Mouse (Mus musculus) midbrain, embryonic 15.5 days (tissue): ENCODE results near the gene Mars. TPM values are rescaled to one million over a fixed set of nuclear protein-coding genes. Genes with fewer than 3 reads are reported as not detected.

Experiments used
- ATAC-seq: fragments of 200-750 bp; cut with Nextera tagmentation; replicated peaks from 2 replicates; pipeline ENCODE4 v1.8.0; 2017; ENCODE audit warnings: moderate TSS enrichment
- H3K27ac ChIP-seq: fragments of 300-500 bp; sonication (generic); 2 replicates; pipeline ENCODE4 v1.5.1; 2015; ENCODE audit warnings: mild to moderate bottlenecking, inconsistent platforms
- H3K27me3 ChIP-seq: fragments of 300-500 bp; sonication (generic); replicated peaks from 2 replicates; pipeline ENCODE4 v1.6.1; 2015; ENCODE audit warnings: inconsistent platforms
- H3K36me3 ChIP-seq: fragments of 300-500 bp; sonication (generic); replicated peaks from 2 replicates; pipeline ENCODE4 v1.6.1; 2015; ENCODE audit warnings: inconsistent platforms
- H3K4me1 ChIP-seq: fragments of 300-500 bp; sonication (generic); 2 replicates; pipeline ENCODE4 v1.6.1; 2015; ENCODE audit warnings: inconsistent platforms
- H3K4me2 ChIP-seq: fragments of 300-500 bp; sonication (generic); 2 replicates; pipeline ENCODE4 v1.6.1; 2015; ENCODE audit warnings: inconsistent platforms, mild to moderate bottlenecking, moderate library complexity
- H3K4me3 ChIP-seq: fragments of 300-500 bp; sonication (generic); 2 replicates; pipeline ENCODE4 v1.5.1; 2015; ENCODE audit warnings: mild to moderate bottlenecking, inconsistent platforms
- H3K9ac ChIP-seq: fragments of 300-500 bp; sonication (generic); 2 replicates; pipeline ENCODE4 v1.6.1; 2015; ENCODE audit warnings: mild to moderate bottlenecking, inconsistent platforms
- H3K9me3 ChIP-seq: fragments of 300-500 bp; sonication (generic); 2 replicates; pipeline ENCODE4 v1.6.1; 2016; ENCODE audit warnings: inconsistent platforms
- WGBS: fragments of 180-500 bp; shearing (Covaris S2); methylation state at CpG from one replicate; pipeline ENCODE4 v1.1.7; 2015; ENCODE audit warnings: mixed read lengths; 5-methylcytosine and 5-hydroxymethylcytosine counted together
- polyA plus RNA-seq: library from polyadenylated mRNA; unstranded; fragments of >200 nt; fragmentation: Nextera tagmentation; extraction: Ambion mirVana; gene quantifications from 2 replicates; pipeline ENCODE4 v1.2.1, GENCODE M21; 2015

Mars gene
- polyA plus RNA-seq, 1 experiment from 2014 or later = 123 TPM

DNA sequence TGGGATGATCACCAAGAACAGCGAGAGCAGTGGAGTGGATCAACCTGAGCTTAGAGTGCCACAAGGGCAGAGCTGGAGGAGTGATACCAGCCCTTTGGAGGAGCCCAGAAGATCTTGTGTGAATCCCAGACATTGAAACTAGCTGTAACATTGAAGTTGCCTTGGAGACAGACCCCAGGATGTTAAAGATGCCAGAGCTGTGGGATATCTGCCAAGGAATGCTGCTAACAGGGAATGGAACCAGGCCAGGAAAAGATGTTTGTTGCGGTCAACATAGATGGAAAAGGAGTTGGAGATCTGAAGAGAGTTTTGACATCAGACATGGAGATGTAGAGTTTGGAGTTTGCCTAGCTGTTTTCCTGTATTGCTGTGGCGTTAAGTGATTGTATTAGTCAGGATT is 34.6 kb upstream of the Mars start:
- H3K9me3 ChIP-seq = no peaks in the 10 kb centered on the region
- H3K9ac ChIP-seq = no peak overlapping the region
- ATAC-seq = no peak
- H3K36me3 ChIP-seq = no peaks in the 10 kb centered on the region
- H3K4me1 ChIP-seq = peaks cover 20% of the 10 kb centered on the region
- no peak overlapping the region for H3K4me3 ChIP-seq
- H3K4me2 ChIP-seq = no peak overlapping the region
- H3K27me3 ChIP-seq = peaks cover 13% of the 10 kb centered on the region
- H3K27ac ChIP-seq = no peak overlapping the region
- 87% methylated on average over 3 of the region's 3 CpGs for WGBS

DNA sequence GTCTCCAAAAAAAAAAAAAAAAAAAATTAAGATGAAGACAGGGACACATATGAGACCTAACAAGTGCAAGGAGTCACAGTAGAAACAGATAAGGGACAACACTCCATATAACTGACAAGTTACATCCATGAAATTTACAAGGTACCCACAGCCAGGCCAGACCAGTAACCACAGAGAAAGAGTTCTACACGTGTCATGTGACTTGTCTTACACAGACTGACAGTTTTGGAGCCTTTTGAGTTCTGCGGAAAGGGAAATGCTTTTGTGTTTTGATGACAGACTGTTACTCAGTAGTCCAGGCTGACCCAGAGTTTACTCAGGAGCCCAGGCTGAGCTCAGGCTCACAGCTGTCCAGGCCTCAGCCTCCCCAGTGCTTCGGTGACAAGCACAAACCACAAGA is 31.4 kb upstream of the Mars start:
- Histone ChIP-seq H3K4me2 (no peak overlapping the region), H3K4me1 (peaks cover 37% of the 10 kb centered on the region), H3K4me3 (no peak overlapping the region), H3K36me3 (no peaks in the 10 kb centered on the region), H3K9ac (no peak overlapping the region), H3K27ac (no peak overlapping the region), H3K9me3 (no peaks in the 10 kb centered on the region), H3K27me3 (peaks cover 32% of the 10 kb centered on the region)
- ATAC-seq = no peak
- 73% methylated on average over 3 of the region's 3 CpGs for WGBS

DNA sequence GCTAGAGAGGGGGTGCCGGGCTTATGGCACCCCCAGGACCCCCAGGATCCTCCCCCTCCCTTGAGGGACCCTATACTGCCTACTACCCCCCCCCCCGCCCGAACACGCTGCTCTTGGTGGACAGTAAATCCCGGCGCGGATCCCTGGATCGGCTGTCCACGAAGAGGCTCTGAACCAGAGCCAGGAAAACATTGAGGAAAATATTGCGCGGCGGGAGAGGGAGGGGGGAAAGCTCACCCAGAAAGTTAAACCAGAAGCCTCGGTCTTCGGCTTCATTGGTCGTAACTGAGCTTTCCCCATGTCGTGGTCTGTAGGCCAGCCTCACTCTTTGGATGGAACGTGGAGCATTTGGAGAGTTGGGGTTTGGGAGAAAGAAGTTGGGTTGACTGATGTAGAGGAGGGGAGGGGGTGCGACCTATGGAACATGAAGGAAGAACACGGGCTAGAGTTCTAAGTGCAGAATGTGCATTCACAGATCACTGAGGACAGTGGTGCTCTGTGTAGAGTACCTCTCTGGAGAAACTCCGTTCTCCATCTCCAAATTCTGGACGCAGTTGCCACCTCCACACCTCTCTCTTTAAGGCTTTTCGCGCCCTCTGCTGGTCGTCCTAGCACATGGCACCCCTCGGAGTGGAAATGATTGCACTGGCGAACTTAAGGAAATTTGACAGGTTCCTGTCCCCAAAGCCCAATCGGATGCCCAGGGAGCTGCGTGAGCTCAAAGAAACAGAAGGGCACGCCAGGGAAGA is 30.5 kb upstream of the Mars start, which contains the start of gene Gli1:
Gli1 (minus strand) TSS at position 84 of the 749 bp plus-strand sequence.
- H3K27ac ChIP-seq = no peak within 1 kb of the TSS
- no peaks in the 10 kb centered on the region for H3K9me3 ChIP-seq
- H3K36me3 ChIP-seq = no peaks in the 10 kb centered on the region
- WGBS = under 1% methylated on average over 29 of the region's 29 CpGs
- ATAC-seq = 0 out of 2 replicates have a peak, but pooled peaks have one; percentile 18
- peak within 1 kb of the TSS; percentile 49 for H3K4me2 ChIP-seq
- H3K4me1 ChIP-seq = peaks cover 37% of the 10 kb centered on the region
- peak within 1 kb of the TSS; percentile 24 for H3K4me3 ChIP-seq
- H3K27me3 ChIP-seq = peaks cover 32% of the 10 kb centered on the region
- H3K9ac ChIP-seq = no peak within 1 kb of the TSS

DNA sequence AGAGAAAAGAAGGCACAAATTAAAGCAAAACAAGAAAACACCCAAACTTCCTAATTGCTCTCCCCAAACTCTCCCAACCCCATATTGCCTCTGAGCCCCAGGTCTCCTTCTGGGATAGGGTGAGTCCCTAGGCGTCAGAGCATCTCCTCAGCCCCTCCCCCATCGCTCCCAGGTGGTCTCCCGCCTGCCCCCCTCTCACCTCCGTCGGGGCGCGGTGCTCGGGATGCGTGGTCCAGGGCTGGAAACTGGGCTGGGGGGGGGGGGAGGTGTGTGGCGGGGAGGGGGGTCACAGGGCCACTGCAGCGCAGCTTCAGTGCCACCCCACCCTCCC is 29.7 kb upstream of the Mars start:
- H3K4me1 ChIP-seq = peaks cover 37% of the 10 kb centered on the region
- H3K36me3 ChIP-seq = no peaks in the 10 kb centered on the region
- peak overlapping the region; percentile 49 for H3K4me2 ChIP-seq
- no peak overlapping the region for H3K9ac ChIP-seq
- WGBS = 0% methylated on average over 9 of the region's 11 CpGs
- peaks cover 32% of the 10 kb centered on the region for H3K27me3 ChIP-seq
- H3K27ac ChIP-seq = no peak overlapping the region
- no peak for ATAC-seq
- peak overlapping the region; percentile 24 for H3K4me3 ChIP-seq
- H3K9me3 ChIP-seq = no peaks in the 10 kb centered on the region

DNA sequence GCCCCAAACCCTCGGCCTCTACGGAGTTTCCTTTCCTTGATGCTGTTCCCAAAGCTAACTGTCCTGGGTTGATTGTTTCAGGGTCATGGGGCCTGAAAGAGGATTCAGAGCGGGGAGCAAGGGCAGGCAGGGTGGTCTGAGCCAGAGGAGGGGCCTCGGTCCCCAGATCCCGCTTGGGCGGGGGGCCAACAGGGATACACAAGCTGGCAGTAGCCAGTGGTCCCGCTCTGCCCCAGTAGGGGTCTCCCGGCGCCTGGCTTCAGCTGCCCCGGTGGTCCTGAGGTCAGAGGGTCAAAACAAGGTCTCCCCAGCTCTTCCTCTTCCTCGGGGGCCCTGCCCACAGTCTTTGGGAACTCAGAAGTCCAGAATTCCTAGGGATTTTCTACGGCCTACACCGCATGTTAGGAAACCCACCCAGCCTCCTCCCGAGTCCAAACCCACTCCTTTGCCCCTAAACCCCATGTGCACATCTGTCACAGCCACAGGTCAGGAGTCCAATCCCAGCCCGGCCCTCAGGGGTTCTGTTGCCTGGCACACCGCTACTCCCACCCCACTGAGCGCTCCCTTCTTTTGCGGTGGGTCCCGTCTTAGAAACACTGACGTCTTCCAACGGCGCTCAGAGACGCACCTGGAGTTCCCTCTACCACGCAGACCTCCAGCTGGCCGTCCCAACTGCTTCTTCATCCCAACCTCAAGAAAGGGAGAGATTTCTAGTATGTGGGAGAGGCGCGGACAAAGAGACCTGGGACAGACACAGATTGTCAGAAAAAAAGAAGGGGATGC is 29.2 kb upstream of the Mars start:
- H3K27ac ChIP-seq = no peak overlapping the region
- H3K27me3 ChIP-seq = peaks cover 32% of the 10 kb centered on the region

DNA sequence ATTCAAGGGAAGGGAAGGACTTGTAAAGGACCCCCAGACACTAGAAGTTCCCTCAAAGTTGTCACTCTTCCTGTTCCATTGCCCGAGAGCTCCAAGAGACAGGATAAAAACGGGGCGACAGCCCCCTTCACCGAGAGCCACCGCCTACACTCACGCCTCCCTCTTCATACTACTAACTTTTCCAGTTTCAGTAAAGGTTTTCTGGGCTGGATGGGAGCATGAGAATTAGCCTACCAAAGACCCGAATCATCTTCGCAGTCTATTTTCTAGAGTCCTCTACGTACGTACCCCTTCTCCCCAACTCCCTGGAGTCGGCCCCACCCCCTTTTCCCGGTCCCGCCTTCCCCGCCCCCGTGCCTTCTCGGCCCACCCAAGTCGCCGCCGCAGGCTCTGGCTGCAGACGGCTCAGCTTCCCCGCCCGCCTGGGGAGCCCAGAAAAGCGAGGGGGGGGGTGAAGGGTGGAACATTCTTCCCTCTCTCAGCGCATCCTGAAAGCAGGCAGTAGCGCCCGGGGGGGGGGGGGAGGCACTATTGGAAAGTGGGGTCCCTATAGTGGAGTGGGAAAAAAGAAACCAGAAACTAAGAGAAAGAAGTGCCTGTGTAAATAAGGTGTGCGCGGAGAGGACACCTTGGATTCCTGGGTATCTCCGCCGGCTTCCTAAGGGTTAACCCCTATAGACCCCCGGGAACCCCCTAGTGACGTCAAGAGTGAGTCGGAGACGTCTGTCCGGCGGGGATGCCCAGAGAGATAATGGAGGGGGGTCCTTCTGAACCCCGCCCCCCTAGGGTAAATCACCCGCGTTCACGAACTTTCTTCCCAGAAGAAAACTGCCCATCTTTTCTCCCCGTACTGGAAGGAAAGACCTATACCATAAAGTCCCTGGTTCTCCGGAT is 28.3 kb upstream of the Mars start:
- under 1% methylated on average over 39 of the region's 42 CpGs for WGBS
- Histone ChIP-seq H3K27me3 (peaks cover 32% of the 10 kb centered on the region), H3K9ac (peak overlapping the region; percentile 3; the same call in 1 of the 2 replicates), H3K9me3 (no peaks in the 10 kb centered on the region), H3K4me1 (peaks cover 37% of the 10 kb centered on the region), H3K4me3 (peak overlapping the region; percentile 24), H3K36me3 (no peaks in the 10 kb centered on the region), H3K4me2 (peak overlapping the region; percentile 49), H3K27ac (no peak overlapping the region)
- peak; percentile 41 for ATAC-seq

More for the DNA sequence above, 29.2 kb upstream of the Mars start:
- ATAC-seq = no peak
- Histone ChIP-seq H3K36me3 (no peaks in the 10 kb centered on the region), H3K9ac (no peak overlapping the region), H3K9me3 (no peaks in the 10 kb centered on the region), H3K4me3 (peak overlapping the region; percentile 24), H3K4me1 (peaks cover 37% of the 10 kb centered on the region), H3K4me2 (peak overlapping the region; percentile 49)
- WGBS = under 1% methylated on average over 27 of the region's 27 CpGs

DNA sequence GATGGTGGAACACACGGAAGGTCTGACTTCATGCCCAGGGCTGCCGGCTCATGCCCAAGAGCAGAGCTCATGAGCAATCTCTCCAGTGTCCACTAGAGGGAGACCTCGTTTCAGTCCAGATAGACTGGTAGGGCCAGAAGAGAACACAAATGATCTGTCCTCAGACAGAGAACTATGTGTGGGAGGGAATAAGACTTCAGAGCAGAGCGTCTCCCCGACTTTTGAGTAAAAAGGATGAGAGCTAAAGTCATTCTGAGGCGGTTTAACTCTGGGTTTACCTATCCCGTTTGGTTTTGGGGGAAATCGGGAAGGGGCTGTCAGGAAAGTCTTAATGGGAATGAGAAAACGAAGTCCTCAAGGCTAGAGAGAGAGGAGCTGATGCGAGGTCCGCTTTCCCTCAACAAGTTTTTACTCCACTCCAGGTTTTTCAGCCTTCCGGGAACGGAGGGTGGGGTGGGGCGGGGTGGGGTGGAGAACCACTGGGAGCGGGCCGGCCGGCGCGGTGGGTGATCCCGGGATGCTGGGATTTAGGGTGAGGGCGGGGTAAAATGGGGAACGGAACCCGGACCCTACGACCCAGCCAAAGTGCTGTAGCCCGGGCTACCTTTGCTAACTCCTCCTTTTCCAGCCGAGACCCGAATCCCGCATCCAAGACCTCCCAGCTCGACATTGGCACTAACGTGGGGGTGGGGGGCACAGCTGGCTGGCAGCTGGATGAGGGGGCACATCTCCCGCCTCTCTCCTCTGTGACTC is 27.5 kb upstream of the Mars start:
- WGBS = 0% methylated on average over 31 of the region's 31 CpGs

DNA sequence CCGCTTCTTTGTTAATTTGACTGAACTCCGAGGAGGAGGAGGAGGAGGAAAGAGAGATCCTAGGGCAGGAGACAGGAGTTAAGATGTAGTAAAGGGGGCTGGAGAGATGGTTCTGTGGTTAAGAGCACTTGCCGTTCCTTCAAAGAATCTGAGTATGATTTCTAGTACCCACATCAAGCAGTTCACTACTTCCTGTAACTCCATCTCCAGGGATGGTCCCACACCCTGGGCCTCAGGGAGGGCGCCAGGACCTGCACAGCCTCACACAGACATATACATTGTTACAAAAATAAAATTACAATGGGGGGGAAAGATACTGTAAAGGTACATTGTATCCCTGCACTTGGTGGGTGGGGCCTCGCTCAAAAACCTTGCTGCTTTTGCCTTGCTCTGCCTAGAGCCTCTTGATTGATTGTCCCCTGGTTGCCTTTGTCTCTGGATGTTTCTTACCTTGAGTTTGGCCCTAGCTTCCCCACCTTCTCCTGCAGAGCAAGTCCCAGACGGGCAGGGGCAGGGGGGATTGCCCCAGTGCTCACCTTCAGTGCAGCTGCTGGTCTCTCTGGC is 26.0 kb upstream of the Mars start:
- WGBS = 85% methylated on average over 6 of the region's 6 CpGs
- Histone ChIP-seq H3K27me3 (peaks cover 31% of the 10 kb centered on the region), H3K4me1 (peaks cover 37% of the 10 kb centered on the region), H3K9ac (no peak overlapping the region), H3K4me3 (no peak overlapping the region), H3K4me2 (no peak overlapping the region), H3K36me3 (no peaks in the 10 kb centered on the region), H3K27ac (no peak overlapping the region), H3K9me3 (no peaks in the 10 kb centered on the region)
- no peak for ATAC-seq

More for the DNA sequence above, 27.5 kb upstream of the Mars start:
- peak; percentile 81 for ATAC-seq
- Histone ChIP-seq H3K9ac (0 out of 2 replicates have a peak overlapping the region, but pooled peaks have one; percentile 3), H3K9me3 (no peaks in the 10 kb centered on the region), H3K27ac (0 out of 2 replicates have a peak overlapping the region, but pooled peaks have one; percentile 15), H3K4me3 (peak overlapping the region; percentile 24), H3K36me3 (no peaks in the 10 kb centered on the region), H3K4me2 (peak overlapping the region; percentile 49), H3K27me3 (peaks cover 32% of the 10 kb centered on the region), H3K4me1 (peaks cover 37% of the 10 kb centered on the region)

DNA sequence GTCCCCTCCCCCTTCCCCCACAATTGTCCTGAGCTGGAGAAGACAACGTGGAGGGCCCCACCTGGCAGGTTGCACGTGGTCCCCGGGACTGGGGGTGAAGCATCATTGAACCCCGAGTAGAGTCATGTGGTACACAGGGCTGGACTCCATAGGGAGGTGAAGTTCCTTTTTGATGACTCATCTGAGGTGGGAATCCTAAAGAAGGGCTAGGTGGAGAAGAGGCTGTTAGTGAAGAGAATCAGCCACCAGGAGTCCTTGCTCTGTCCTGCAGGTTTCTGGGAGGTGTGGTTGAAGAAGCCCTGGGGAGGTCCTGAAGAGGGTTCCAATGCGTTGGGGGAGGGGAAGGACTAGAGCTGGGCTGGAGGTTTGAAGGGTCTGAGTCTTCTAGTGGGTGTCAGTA is 25.4 kb upstream of the Mars start:
- ATAC-seq = no peak

DNA sequence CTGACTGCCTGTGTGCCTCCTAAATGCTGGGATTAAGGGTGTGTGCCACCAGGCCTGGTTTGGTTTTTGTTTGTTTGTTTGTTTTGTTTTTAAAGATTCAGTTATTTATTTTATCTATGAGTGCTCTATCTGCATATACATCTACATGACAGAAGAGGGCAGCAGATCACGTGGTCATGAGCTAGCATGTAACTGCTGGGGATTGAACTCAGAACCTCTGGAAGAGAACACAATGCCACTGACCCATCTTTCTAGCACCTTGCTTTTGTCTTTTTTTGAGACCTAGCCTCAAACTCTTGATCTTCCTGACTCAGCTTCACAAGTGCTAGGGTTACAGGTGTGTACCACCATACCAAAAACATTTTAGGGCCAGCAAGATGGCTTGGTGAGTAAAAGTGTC is 23.7 kb upstream of the Mars start:
- Histone ChIP-seq H3K27ac (no peak overlapping the region), H3K36me3 (no peaks in the 10 kb centered on the region), H3K4me3 (no peak overlapping the region), H3K9me3 (no peaks in the 10 kb centered on the region), H3K27me3 (peaks cover 14% of the 10 kb centered on the region), H3K4me2 (no peak overlapping the region), H3K4me1 (peaks cover 16% of the 10 kb centered on the region), H3K9ac (no peak overlapping the region)
- ATAC-seq = no peak
- WGBS = 55% methylated on average over 1 of the region's 1 CpGs

More for the DNA sequence above, 25.4 kb upstream of the Mars start:
- 79% methylated on average over 5 of the region's 5 CpGs for WGBS
- peaks cover 24% of the 10 kb centered on the region for H3K27me3 ChIP-seq
- H3K9me3 ChIP-seq = no peaks in the 10 kb centered on the region
- H3K4me1 ChIP-seq = peaks cover 30% of the 10 kb centered on the region
- H3K9ac ChIP-seq = no peak overlapping the region
- no peak overlapping the region for H3K27ac ChIP-seq
- no peak overlapping the region for H3K4me2 ChIP-seq
- no peak overlapping the region for H3K4me3 ChIP-seq
- no peaks in the 10 kb centered on the region for H3K36me3 ChIP-seq

DNA sequence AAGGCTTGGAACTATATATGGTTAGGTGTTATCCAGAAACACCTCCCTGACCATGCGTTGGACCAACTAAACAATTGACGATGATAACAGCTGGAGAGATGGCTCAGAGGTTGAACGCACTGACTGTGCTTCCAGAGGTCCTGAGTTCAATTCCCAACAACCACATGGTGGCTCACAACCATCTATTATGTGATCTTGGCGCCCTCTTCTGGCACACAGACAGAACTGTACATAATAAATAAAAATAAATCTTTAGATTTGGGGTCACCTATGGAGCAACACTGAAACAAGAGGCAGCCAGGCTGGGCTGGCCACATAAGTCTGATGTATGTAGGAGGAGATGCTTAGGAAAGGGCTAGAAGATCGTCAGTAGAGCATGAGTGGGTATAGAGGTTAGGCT is 21.6 kb upstream of the Mars start:
- WGBS = 62% methylated on average over 5 of the region's 5 CpGs
- no peak for ATAC-seq
- no peak overlapping the region for H3K4me3 ChIP-seq

More for the DNA sequence above, 21.6 kb upstream of the Mars start:
- no peak overlapping the region for H3K27ac ChIP-seq
- no peaks in the 10 kb centered on the region for H3K9me3 ChIP-seq
- no peaks in the 10 kb centered on the region for H3K4me1 ChIP-seq
- no peaks in the 10 kb centered on the region for H3K36me3 ChIP-seq
- peaks cover 21% of the 10 kb centered on the region for H3K27me3 ChIP-seq
- H3K4me2 ChIP-seq = no peak overlapping the region
- H3K9ac ChIP-seq = no peak overlapping the region
